Mouse (Mus musculus) myocyte (in vitro differentiated cells): ENCODE measurements at regions not wholly inside any gene's neighbourhood (a gene's known extent, or its start where the extent isn't known, plus 50 kb on each side); places are given as distances from the start of the nearest gene placed in this dataset.

Experiments used
- H3K27me3 ChIP-seq: one replicate; pipeline ENCODE4 v1.6.1; 2011; ENCODE audit not compliant: control insufficient read depth, insufficient read depth, insufficient read length
- H3K36me3 ChIP-seq: one replicate; pipeline ENCODE4 v1.6.1; 2011; ENCODE audit not compliant: control insufficient read depth, insufficient read depth
- H3K4me2 ChIP-seq: one replicate; pipeline ENCODE4 v1.6.1; 2011; ENCODE audit warnings: low read depth, control low read depth
- H3K4me3 ChIP-seq: one replicate; pipeline ENCODE4 v1.5.1; 2011; ENCODE audit warnings: mild to moderate bottlenecking, control low read depth, moderate library complexity
- H3K79me2 ChIP-seq: one replicate; pipeline ENCODE4 v1.6.1; 2011; ENCODE audit not compliant: control insufficient read depth, insufficient read depth
- H3ac ChIP-seq: one replicate; pipeline ENCODE4 v1.6.1; 2011; ENCODE audit not compliant: control insufficient read depth, insufficient read length
- CEBPB ChIP-seq: IDR thresholded peaks from 2 replicates; pipeline ENCODE4 v1.6.1; 2011; ENCODE audit warnings: mild to moderate bottlenecking, moderate library complexity; ENCODE audit not compliant: poor library complexity, insufficient read depth, severe bottlenecking
- E2F4 ChIP-seq: IDR thresholded peaks from one replicate; pipeline ENCODE4 v1.6.1; 2011; ENCODE audit warnings: mild to moderate bottlenecking, control low read depth, moderate library complexity; ENCODE audit not compliant: insufficient read depth
- MAX ChIP-seq: IDR thresholded peaks from one replicate; pipeline ENCODE4 v1.6.1; 2011; ENCODE audit warnings: low read depth, mild to moderate bottlenecking, control low read depth
- MYOD1 ChIP-seq, 3 experiments: IDR thresholded peaks; one replicate each; pipeline ENCODE4 v1.6.1; 2011; ENCODE audit warnings: control low read depth in 2 of 3, low read depth in 2 of 3, mild to moderate bottlenecking in 2 of 3, moderate library complexity in 1 of 3; ENCODE audit not compliant: insufficient read length in 2 of 3, control insufficient read depth in 1 of 3
- MYOG ChIP-seq, 3 experiments: IDR thresholded peaks; one replicate each; pipeline ENCODE4 v1.6.1; 2011; ENCODE audit warnings: control low read depth in 2 of 3, low read depth in 2 of 3, mild to moderate bottlenecking in 2 of 3; ENCODE audit not compliant: insufficient read length in 2 of 3, control insufficient read depth in 1 of 3, insufficient read depth in 1 of 3
- POLR2A ChIP-seq: IDR thresholded peaks from one replicate; pipeline ENCODE4 v1.6.1; 2011; ENCODE audit warnings: low read depth, mild to moderate bottlenecking, control low read depth, moderate library complexity; ENCODE audit not compliant: insufficient read length
- POLR2AphosphoS2 ChIP-seq: IDR thresholded peaks from one replicate; pipeline ENCODE4 v1.6.1; 2011; ENCODE audit warnings: low read depth, control low read depth; ENCODE audit not compliant: insufficient read length
- REST ChIP-seq: IDR thresholded peaks from one replicate; pipeline ENCODE4 v1.6.1; 2011; ENCODE audit warnings: mild to moderate bottlenecking, control low read depth, moderate library complexity; ENCODE audit not compliant: insufficient read depth, insufficient read length
- SRF ChIP-seq: IDR thresholded peaks from one replicate; pipeline ENCODE4 v1.6.1; 2011; ENCODE audit warnings: low read depth; ENCODE audit not compliant: control insufficient read depth, insufficient read length
- TCF12 ChIP-seq: IDR thresholded peaks from one replicate; pipeline ENCODE4 v1.6.1; 2011; ENCODE audit warnings: mild to moderate bottlenecking, control low read depth; ENCODE audit not compliant: poor library complexity, insufficient read depth, severe bottlenecking
- TCF3 ChIP-seq: IDR thresholded peaks from one replicate; pipeline ENCODE4 v1.6.1; 2011; ENCODE audit warnings: low read depth, control low read depth; ENCODE audit not compliant: insufficient read length
- USF1 ChIP-seq: IDR thresholded peaks from one replicate; pipeline ENCODE4 v1.6.1; 2011; ENCODE audit warnings: low read depth, mild to moderate bottlenecking, control low read depth, moderate library complexity

DNA sequence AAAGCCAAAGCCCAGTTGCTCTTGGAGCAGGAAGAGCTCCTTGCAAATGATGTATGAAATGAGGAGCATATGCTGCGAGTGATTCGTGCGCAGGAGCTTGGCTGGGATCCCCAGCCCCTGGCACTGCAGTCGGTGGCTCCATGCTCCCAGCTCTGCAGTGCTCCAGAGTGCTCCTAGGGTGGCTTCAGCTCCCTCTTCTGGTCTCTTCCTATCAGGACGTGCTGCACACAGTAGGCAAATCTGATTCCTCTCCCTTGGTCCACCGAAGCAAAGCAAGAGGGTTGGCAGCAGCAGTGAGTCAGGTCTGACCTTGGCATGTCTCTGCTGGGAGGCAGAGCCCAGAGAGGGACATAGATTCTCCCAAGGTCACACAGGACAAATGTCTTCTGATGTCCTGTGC lies 130.3 kb upstream of the Zc3h12a start:
- Histone ChIP-seq H3K4me3 (no peak overlapping the region), H3K4me2 (no peak overlapping the region), H3ac (no peak overlapping the region), H3K27me3 (peaks cover 29% of the 10 kb centered on the region), H3K79me2 (no peaks in the 10 kb centered on the region), H3K36me3 (no peaks in the 10 kb centered on the region)
- TF ChIP-seq MYOG (IDR thresholded peaks at IDR 0.05; ENCODE audit: control insufficient read depth in 1 of 3, insufficient read depth in 1 of 3, insufficient read length in 2 of 3, low read depth in 2 of 3) = no peak
- TF ChIP-seq USF1 = no peak
- no peak for TF ChIP-seq POLR2AphosphoS2
- no peak for TF ChIP-seq CEBPB
- no peak for TF ChIP-seq TCF12
- TF ChIP-seq POLR2A = no peak
- no peak for TF ChIP-seq REST

DNA sequence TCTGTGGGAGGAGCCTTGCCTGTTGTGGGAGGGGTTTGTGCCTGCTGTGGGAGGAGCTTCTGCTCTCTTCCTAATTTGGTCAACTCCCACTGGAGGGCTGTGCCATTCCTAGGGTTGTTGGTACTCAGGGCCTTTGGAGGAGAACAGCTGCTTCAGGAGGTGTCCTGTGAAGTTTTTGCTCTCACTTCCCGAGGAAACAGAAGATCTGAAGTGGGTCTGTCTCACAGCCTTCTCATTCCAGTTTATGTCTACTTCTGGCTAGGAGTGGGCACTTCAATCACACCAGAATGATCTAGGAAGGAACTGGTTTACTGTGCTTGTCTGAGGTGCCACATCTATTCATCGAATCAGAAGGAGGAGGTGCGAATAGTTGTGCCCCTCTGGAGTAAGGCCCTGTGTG lies 125.5 kb upstream of the Zc3h12a start:
- TF ChIP-seq REST (no peak), USF1 (no peak), MYOG (IDR thresholded peaks at IDR 0.05; ENCODE audit: control insufficient read depth in 1 of 3, insufficient read depth in 1 of 3, insufficient read length in 2 of 3, low read depth in 2 of 3) (no peak), CEBPB (no peak), TCF12 (no peak), MAX (no peak), POLR2AphosphoS2 (no peak), POLR2A (no peak), E2F4 (no peak), TCF3 (no peak), SRF (no peak), MYOD1 (IDR thresholded peaks at IDR 0.05; ENCODE audit: control insufficient read depth in 1 of 3, insufficient read length in 2 of 3, low read depth in 2 of 3) (no peak)
- peaks cover 20% of the 10 kb centered on the region for H3K27me3 ChIP-seq
- H3ac ChIP-seq = no peak overlapping the region
- no peak overlapping the region for H3K4me3 ChIP-seq
- H3K79me2 ChIP-seq = no peaks in the 10 kb centered on the region
- no peaks in the 10 kb centered on the region for H3K36me3 ChIP-seq
- H3K4me2 ChIP-seq = no peak overlapping the region

- peaks cover 11% of the 10 kb centered on the region for H3K27me3 ChIP-seq
- H3K79me2 ChIP-seq = no peaks in the 10 kb centered on the region
- H3ac ChIP-seq = no peak overlapping the region
- H3K4me3 ChIP-seq = no peak overlapping the region
- TF ChIP-seq TCF3 (no peak), MYOD1 (IDR thresholded peaks at IDR 0.05; ENCODE audit: control insufficient read depth in 1 of 3, insufficient read length in 2 of 3, low read depth in 2 of 3) (no peak), CEBPB (no peak), TCF12 (no peak), SRF (no peak), MAX (no peak), USF1 (no peak), E2F4 (no peak), POLR2AphosphoS2 (no peak), POLR2A (no peak), MYOG (IDR thresholded peaks at IDR 0.05; ENCODE audit: control insufficient read depth in 1 of 3, insufficient read depth in 1 of 3, insufficient read length in 2 of 3, low read depth in 2 of 3) (no peak), REST (no peak)
- no peaks in the 10 kb centered on the region for H3K36me3 ChIP-seq
- no peak overlapping the region for H3K4me2 ChIP-seq
Observed at GRCm38 (mm10) chr4:125252228-125252627, 124.6 kb upstream of the Zc3h12a start.

- Histone ChIP-seq H3ac (no peak overlapping the region), H3K27me3 (no peaks in the 10 kb centered on the region), H3K4me2 (no peak overlapping the region), H3K36me3 (no peaks in the 10 kb centered on the region), H3K79me2 (no peaks in the 10 kb centered on the region), H3K4me3 (no peak overlapping the region)
- TF ChIP-seq SRF (no peak), TCF3 (no peak)
Observed at GRCm38 (mm10) chr4:125249061-125249460, 121.4 kb upstream of the Zc3h12a start.

DNA sequence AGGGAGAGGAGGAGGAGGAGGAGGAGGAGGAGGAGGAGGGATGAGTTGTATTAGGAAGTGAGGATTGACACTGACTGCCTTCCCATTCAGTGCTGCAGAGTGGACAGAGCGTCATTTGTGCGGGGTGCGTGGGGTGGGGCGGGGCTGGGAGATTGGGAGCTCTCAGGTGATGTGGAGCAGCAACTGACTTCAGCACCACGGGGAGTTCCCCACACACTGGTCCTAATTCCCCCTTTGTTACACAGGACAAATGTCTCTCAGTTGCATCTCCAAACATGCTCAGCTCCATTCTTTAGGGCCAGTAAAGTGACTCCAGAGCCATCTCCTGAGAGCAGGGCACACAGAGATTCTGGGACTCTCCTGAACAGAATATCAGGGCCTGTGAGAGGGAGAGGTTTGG lies 118.5 kb upstream of the Zc3h12a start:
- no peaks in the 10 kb centered on the region for H3K36me3 ChIP-seq
- peak; percentile 56 for TF ChIP-seq REST
- TF ChIP-seq POLR2A = no peak
- no peak overlapping the region for H3K4me3 ChIP-seq
- H3K27me3 ChIP-seq = peaks cover 19% of the 10 kb centered on the region
- no peak overlapping the region for H3K4me2 ChIP-seq
- H3ac ChIP-seq = no peak overlapping the region
- no peaks in the 10 kb centered on the region for H3K79me2 ChIP-seq

DNA sequence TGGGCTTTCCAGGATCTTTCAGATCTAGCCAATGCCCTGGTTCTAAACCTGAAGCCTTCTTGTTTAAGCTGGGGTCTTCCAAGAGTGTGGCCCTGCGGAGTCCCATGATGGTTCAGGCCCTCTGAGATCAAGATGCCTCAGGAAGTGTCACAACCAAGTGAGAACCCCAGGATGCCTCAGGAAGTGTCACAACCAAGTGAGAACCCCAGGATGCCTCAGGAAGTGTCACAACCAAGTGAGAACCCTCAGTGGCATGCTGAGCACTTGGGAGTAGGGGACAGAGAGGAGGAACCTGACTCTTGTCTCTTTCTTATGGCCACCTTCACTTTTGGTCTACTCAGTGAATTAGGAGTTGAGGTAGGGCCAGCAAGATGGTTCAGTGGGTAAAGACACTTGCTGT lies 114.9 kb upstream of the Zc3h12a start:
- H3K79me2 ChIP-seq = no peaks in the 10 kb centered on the region
- no peak overlapping the region for H3K4me2 ChIP-seq
- H3K4me3 ChIP-seq = no peak overlapping the region
- H3K27me3 ChIP-seq = peaks cover 24% of the 10 kb centered on the region
- H3K36me3 ChIP-seq = no peaks in the 10 kb centered on the region
- TF ChIP-seq TCF3 (no peak), SRF (no peak), TCF12 (no peak), MYOG (IDR thresholded peaks at IDR 0.05; ENCODE audit: control insufficient read depth in 1 of 3, insufficient read depth in 1 of 3, insufficient read length in 2 of 3, low read depth in 2 of 3) (no peak), E2F4 (no peak), USF1 (no peak), POLR2AphosphoS2 (no peak), REST (no peak), MYOD1 (IDR thresholded peaks at IDR 0.05; ENCODE audit: control insufficient read depth in 1 of 3, insufficient read length in 2 of 3, low read depth in 2 of 3) (no peak), CEBPB (no peak), POLR2A (no peak), MAX (no peak)
- no peak overlapping the region for H3ac ChIP-seq
